Mouse (Mus musculus) frontal cortex, postnatal 36 days (tissue): ENCODE results near the gene Strbp.
A peak's percentile ranks its signal among the peaks of the same experiment; 100 is the strongest.
"Not testable (repeated sequence)": the region's sequence is repeated elsewhere in the genome, so short reads cannot be mapped to it uniquely, and the experiment has no call there.

Experiments used
- DNase-seq, 2 experiments: peaks; one replicate each; pipeline ENCODE4 v3.0.0; 2022; ENCODE audit warnings: low spot score in 2 of 2

Gene Strbp

GRCm38 (mm10) chr2:37529397-37529796 lies 174.3 kb downstream of the Strbp start:
- no peak for DNase-seq

- no peak for DNase-seq
These were observed 176.1 kb downstream of the Strbp start for GRCm38 (mm10) chr2:37527587-37527986.

GRCm38 (mm10) chr2:37519286-37519640 lies 184.4 kb downstream of the Strbp start:
- DNase-seq, result no peak

GRCm38 (mm10) chr2:37518561-37519285 lies 184.9 kb downstream of the Strbp start:
- DNase-seq, result no peak

GRCm38 (mm10) chr2:37516922-37517462 lies 186.7 kb downstream of the Strbp start:
- DNase-seq, result no peak

GRCm38 (mm10) chr2:37516030-37516710 lies 187.5 kb downstream of the Strbp start, which contains the start of gene Gpr21:
Gpr21 (plus strand) TSS chr2:37516332.
- DNase-seq, result no peak

- DNase-seq, result no peak
These were observed 192.3 kb downstream of the Strbp start for GRCm38 (mm10) chr2:37511134-37511901.

- not testable (repeated sequence) for DNase-seq
These were observed 197.8 kb downstream of the Strbp start for GRCm38 (mm10) chr2:37505856-37506255.

- no peak for DNase-seq
These were observed 206.3 kb downstream of the Strbp start for GRCm38 (mm10) chr2:37497321-37497720.

- no peak for DNase-seq
These were observed 214.7 kb downstream of the Strbp start for GRCm38 (mm10) chr2:37488956-37489355.

- DNase-seq, result no peak
These were observed 217.3 kb downstream of the Strbp start for GRCm38 (mm10) chr2:37486408-37486807.

- peak in 1 of 2 experiments; percentile 23 for DNase-seq
These were observed 218.3 kb downstream of the Strbp start for GRCm38 (mm10) chr2:37485370-37485769.

GRCm38 (mm10) chr2:37484165-37484564 lies 219.5 kb downstream of the Strbp start:
- no peak for DNase-seq

- DNase-seq, result no peak
These were observed 223.6 kb downstream of the Strbp start for GRCm38 (mm10) chr2:37480039-37480438.

- DNase-seq, result no peak
These were observed 224.1 kb downstream of the Strbp start for GRCm38 (mm10) chr2:37479559-37479958.

- DNase-seq, result no peak
These were observed 237.4 kb downstream of the Strbp start for GRCm38 (mm10) chr2:37466266-37466665.

- no peak for DNase-seq
These were observed 243.0 kb downstream of the Strbp start for GRCm38 (mm10) chr2:37460707-37461106.

GRCm38 (mm10) chr2:37452376-37452760 lies 251.3 kb downstream of the Strbp start:
- DNase-seq, result peak in 1 of 2 experiments; percentile 28

GRCm38 (mm10) chr2:37451667-37452375 lies 251.8 kb downstream of the Strbp start:
- peak; percentile 90 to 91 for DNase-seq

- peak; percentile 97 to 98 for DNase-seq
These were observed 260.8 kb downstream of the Strbp start, which contains the start of the genes Zbtb26, Zbtb6 and Rabgap1 for GRCm38 (mm10) chr2:37442611-37443591. Zbtb26 (minus strand) TSS chr2:37443135. Zbtb6 (minus strand) TSS chr2:37443171. Rabgap1 (plus strand) TSS chr2:37443279.
